Mouse (Mus musculus) liver, postnatal 0 days (tissue): ENCODE data around the gene Kcnq2.

Experiments
- CTCF ChIP-seq: sonication (generic); IDR thresholded peaks from 2 replicates; pipeline ENCODE4 v1.5.1; 2016; ENCODE audit warnings: antibody characterized with exemption, low read depth
- EP300 ChIP-seq: IDR thresholded peaks from 2 replicates; pipeline ENCODE4 v1.6.1; 2016; ENCODE audit warnings: antibody characterized with exemption, low read depth, mild to moderate bottlenecking

DNA sequence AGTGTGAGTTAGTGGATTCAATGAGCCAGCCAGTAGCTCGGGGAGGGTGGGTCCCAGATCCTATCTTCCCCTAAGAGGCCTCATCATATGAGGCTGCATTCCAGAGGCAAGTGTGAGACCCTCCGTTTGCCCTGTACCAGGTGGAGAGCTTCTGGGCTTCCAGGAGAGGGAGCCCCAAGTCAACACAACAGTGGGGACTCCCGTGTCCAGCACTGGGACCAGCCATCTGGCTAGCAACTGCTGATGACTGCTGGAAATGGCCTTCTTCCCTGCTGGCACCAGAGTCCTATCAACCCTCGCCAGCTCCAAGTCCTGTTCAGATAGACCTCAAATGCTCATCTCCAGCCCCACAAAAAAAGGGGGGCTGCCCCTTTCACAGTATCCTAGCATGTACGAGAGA lies 102.7 kb downstream of the Kcnq2 start:
- TF ChIP-seq CTCF (peak; percentile 35; the same call in 1 of the 2 replicates), EP300 (no peak)
